Mouse (Mus musculus) 416B (cell line): Measurements from ENCODE around the gene Cdh3.

Source experiments
- DNase-seq: peaks from one replicate; pipeline ENCODE4 v3.0.0; 2011; ENCODE audit warnings: low read depth

Gene Cdh3

DNA sequence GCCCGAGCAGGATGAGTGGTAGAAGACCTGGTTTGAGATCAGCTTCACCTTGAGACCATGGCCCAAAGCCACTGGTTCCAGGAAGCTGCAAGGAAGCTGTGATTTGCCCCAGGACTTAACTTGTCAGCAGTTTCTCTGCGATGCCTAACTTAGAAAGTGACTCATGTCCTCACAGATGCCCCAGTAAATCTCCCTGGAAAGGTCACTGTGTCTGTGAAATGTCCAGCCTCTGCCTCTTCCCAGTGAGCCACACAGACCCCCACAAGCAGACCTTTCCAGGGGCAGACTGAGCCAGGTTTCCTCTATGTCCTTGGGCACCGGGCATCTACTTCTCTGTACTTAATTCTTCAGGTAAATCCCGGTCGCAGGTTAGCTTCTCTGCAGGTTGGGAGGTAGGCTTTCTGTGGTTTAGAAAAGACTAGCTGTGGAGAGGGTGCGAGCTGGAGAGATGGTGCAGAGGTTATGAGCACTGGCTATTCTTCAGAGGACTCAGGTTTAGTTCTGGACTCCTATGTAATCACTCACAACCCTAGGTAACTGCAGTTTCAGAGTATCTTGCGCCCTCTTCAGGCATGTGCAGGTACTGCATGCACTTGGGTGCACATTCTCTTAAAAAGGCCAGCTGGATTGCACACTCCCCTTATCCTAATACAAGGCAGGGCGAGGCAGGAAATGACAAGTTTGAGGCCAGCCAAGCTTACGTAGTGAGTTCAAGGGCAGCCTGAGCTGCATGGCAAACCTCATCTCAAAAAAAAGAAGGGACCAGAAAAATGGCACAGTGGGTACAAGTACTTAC is 16.7 kb downstream of the Cdh3 start:
- peak; percentile 30 for DNase-seq

DNA sequence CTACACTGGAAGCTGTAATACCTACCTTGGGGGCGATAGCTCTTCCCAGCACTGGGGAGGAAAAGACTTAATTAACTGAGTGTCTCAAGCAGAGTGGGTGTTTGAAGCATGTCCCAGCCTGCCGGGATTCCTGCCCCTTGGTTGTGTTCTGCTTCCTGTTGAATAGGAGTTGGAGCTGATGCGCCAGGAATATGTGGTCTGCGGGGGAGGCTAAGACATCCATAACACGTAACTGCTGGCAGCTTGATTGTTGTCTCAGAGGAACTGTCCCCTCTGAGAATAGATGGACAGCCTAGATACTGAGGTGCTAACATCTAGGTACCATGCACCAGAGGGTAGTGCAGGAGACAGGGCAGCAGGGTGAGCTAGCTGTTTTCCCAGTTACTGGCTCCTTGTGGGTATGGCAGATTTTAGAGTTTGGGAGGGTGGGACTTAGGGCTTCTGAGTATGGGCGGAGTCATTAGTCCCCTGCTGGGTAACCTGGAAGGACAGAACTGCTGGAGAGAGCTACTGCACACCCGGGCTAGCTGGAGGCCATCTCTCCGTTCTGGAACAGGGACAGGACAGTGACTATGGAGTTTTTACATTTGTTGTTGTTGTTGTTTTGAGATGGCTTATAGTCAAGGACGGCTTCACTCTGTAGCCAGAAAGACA is 18.0 kb downstream of the Cdh3 start:
- no peak for DNase-seq

DNA sequence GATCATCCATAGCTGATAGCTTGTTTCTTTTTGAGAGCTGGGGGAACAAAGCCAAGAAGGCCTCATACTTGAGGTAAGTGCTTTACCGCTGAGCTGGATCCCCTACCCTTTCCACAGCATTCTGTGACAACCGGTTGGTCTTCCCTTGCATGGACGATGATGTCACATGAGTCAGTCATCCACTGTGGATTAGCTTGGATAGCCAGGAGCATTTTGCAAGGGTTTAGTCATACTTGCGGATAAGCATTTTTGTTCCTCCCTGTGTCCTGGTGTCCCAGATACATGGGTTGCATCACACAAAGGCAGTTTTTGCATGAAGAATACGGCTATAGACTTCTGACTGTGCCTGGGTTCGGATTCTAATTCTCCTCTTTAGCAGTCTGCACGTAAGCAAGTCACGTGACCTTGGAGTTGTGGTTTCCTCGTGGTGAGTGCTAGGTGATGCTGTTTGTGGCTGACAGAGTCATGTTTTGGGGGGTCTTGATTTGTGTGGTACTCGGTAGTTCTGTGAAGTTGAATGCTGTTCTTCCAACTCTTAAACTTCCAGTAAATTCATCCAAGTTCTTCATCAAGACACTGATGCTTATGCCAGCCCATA is 19.3 kb downstream of the Cdh3 start:
- no peak for DNase-seq

DNA sequence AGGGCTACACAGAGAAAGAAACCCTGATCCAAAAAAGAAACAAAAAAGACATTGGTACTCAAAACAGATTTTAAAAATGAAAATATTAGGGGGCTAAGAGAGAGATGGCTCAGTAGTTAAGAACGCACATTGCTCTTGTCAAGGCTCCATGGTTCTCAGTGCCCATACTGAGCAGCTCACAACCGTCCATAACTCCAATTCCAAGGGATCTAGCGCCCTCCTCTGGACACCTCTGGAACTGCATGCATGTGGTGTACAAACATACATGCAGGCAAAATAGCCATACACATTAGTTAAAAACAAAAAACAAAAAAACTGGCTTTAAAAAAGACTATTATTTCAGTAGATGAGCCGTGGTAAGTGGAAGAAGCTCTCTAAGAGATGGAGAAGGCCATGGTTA is 19.9 kb downstream of the Cdh3 start:
- DNase-seq, result peak; percentile 38

DNA sequence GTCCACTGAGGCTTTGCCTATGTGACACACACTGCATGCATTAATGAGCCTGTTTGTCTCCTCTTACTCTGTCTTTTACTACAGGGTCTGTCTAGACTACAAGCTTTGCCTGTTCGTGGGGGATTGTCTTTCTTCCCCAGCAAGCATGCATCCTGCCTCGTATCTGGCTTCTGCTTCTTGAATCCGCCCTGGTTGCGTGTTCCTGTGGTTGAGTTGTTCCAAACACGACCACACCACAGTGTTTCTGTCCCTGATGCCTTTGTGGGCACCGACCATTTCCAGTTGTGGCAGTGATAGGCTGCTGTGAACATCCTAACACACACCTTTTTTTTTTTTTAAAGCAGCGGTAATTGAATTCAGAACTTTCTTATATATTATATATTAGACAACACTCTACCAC is 23.0 kb downstream of the Cdh3 start:
- DNase-seq, result peak; percentile 41

DNA sequence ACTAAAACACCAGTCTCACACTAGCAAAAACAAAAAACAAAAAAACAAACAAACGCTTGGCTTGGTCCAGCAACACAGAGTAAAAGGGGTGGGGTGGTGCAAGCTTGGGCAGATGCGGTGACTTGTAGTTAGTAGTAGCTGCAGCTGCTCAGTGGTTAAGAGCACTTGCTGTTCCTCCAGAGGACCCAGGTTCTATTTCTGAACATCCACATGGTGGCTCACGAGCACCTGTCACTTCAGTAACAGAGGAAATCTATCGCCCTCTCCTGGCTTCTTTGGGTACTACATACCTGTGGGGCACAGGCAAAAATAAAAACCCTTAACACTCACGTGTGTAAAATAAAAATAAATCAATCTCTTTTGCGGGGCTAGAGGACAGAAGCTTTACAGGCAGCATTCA is 23.8 kb downstream of the Cdh3 start:
- peak; percentile 80 for DNase-seq

DNA sequence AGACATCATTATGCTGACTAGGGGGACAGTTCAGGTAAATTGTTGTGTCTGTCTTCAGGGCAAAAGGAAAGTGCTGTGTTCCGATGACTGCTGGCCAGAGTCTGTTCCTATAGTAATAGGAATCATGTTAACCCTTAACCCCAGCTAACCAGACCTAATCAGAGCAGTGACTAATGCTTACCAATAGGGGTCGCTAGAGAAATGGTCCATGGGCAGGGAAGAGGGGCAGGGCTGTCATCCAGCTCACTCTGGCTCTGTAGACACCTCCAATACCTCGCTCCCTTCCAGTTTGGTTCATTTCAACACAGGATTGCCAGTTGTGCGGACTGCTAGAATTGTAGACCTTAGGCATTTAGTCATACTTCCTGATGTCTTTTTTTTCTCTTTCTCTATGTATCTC is 24.8 kb downstream of the Cdh3 start:
- peak; percentile 53 for DNase-seq

DNA sequence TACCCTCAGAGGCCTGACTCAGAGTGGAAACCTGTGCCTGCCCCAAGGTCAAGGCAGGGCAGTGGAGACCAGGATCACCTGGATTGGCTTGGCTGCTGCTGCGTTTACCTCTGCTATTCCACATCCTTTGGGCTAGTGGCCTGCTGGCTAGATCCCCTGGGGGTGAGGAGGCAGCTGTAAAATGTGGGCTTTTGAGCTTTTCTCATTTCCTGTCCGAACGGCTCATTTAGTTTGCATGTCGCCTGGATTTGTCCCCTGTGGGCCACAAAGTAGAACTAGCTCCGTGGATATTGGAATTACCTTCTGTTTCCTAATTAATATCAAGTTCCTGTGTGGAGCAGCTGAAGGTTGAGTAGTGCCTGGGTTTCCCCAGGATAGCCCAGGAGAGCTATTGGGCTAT is 28.5 kb downstream of the Cdh3 start:
- DNase-seq, result no peak

DNA sequence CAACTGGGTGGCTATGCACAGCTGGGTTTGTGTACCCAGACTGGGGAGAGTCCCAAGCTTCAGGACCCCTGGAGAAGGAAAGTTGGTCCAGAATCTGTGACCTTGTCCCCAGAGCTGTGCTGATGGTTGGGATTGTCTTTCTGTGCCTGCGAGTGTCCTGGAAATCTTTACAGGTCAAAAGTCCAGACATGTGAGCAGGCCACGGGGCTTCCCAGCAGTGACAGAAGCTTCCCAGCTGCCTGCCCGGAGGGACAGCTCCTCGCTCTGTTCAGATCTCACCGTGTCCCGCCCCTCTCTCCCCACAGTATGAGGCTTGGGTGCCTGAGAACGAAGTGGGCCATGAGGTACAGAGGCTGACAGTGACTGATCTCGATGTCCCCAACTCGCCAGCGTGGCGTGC is 30.3 kb downstream of the Cdh3 start:
- DNase-seq, result no peak

DNA sequence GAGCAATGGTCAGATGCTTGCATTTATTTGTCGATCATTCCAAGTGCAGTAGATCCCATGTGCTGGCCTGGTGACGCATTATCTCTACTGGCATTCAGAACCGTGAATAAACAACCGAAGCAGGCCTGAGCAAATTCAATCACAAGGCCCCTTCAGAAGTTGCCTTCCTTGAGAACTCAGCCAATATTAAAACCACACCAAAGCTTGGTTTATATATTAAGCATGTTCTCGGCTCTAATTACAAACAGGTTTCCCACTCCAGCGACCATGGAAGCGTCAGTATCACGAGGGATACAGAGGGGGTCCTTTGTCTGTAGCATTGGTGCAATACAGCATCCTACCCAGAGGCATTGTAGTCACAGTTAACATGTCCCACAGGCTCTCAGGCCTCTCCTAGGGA is 32.4 kb downstream of the Cdh3 start:
- DNase-seq, result no peak

DNA sequence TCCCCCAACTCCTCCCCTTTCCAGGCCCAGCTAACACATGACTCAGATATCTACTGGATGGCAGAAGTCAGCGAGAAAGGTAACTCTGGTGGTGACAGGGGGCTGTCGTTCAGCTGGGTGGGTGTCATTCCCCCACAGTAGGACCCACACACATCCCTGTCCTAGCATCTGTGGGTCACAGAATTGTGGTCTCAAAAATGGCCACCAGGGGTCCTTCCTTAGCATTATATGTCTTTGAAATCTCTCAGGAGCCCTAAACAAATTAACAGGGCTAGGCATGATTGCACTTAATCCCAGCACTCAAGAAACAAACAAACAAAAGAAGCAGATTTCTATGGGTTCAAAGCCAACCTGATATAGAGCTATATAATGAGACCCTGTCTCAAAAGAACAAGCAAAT is 34.5 kb downstream of the Cdh3 start:
- DNase-seq, result peak; percentile 28

DNA sequence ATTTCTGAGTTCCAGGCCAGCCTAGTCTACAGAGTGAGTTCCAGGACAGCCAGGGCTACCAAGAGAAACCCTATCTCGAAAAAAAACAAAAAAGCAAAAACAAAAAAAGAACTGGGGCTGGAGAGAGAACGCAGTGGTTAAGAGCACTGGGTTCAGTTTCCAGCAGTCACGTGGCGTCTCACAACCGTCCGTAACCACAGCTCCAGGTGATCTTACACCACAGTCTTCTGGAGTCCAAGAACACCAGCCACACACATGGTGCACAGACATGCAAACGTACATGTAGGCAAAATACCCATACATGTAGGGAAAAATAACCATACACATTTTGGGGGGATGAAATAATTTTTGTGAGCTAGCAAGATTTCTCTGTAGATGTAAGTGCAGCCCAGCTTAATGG is 36.1 kb downstream of the Cdh3 start:
- DNase-seq, result peak; percentile 51

DNA sequence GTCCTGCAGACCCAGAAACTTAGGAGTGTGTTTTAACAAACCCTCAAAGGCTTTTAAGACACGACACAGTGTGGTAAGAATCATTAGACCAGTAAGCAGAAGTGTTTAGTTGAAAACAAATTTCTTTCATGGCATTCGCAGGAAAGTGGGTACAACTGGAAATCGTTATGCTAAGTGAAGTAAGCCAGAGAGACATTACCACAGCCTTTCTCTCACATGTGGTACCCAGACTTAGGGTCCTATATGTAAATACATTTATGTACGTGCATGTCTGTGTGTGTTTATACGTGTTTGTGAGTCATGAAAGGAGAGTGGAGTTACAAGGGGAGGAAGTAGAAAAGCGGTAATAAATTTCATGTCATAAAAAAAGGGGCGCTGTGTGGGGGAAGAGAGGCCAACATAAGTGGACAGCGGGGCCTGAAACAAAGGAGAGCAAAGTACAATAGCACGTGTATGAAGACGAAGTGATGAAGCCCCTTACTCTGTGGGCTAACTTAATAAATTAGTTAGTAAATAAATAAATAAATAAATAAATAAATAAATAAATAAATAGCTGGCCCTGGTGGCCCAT is 37.8 kb downstream of the Cdh3 start:
- no peak for DNase-seq

DNA sequence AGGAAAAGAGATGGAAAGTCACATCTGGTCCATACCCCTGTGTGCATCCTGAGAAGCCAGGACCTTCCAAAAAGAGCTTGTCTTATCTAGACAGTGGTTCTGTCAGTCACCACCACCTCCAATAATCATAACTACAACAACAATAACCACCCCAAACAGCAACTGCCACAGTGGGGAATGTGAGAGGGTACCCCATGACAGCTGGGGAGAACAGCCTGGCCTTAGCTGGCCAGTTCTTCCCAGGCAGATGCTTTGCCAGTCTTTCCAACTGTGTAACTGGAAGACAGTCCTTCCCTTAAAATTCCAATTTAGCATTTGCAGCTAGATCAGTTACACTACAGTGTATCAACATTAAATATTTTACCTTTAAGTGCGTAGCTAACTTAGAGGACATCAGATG is 40.2 kb downstream of the Cdh3 start:
- no peak for DNase-seq

DNA sequence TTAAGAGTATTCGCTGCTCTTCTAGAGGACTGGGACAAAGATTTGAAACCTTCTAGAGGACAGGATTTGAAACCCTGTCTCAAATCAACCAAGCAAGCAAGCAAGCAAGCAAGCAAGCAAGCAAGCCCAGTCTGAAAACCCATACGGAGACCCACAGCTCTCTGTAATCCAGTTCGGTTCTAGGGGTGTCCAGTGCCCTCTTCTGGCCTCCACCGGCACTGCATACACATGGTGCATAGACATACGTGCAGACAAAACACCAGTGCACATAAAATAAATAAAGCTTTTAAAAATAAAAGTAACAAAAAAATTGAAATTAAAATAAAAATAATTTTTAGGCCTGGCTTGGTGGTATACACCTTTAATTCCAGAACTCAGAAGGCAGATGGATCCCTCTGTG is 43.3 kb downstream of the Cdh3 start:
- DNase-seq, result no peak

DNA sequence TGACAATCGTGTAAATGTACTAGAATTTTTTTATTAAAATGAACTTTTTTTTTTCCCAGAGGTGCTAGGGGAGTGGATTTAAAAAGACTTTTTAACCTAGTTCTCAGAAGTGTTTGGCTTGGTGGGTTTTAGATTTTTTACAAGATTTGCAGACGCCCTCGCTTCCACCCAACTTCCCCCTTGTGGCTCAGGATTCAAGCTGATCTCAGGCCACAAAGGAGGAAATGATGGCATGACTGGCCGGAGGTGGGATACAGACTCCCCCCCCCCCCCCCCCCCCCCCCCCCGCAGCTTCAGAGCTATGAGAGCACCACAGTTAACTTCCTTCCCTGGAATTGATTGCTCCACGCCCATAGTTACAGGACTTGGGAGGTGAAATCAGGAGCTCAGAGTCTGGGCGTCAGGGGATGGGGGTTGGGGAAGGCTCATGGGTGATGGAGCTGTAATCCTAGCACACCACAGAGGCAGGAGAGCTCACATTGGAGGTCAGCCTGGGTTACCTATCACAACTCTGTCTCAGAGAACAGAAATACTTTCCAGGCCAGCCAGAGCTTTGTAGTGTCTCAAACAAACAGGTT is 45.5 kb downstream of the Cdh3 start:
- peak; percentile 79 for DNase-seq

DNA sequence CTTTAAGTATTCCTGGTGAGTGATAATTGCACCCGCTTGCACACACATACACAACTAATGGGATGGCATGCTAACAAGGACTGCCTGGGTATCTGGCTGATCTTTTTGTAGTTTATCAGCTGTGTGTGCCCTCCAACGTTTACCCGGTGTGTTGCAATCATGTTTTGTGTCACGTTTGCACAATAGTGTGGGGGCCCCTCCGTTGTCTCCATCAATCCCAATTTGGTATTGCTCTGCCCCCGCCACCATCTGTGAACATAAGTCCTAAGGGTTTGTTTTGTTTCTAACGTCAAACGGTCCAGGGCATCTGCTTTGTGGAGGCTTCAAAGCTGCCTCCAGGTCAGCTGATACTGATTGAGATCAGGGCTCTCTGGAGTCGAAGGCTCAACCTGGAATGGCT is 49.2 kb downstream of the Cdh3 start:
- DNase-seq, result peak; percentile 73

DNA sequence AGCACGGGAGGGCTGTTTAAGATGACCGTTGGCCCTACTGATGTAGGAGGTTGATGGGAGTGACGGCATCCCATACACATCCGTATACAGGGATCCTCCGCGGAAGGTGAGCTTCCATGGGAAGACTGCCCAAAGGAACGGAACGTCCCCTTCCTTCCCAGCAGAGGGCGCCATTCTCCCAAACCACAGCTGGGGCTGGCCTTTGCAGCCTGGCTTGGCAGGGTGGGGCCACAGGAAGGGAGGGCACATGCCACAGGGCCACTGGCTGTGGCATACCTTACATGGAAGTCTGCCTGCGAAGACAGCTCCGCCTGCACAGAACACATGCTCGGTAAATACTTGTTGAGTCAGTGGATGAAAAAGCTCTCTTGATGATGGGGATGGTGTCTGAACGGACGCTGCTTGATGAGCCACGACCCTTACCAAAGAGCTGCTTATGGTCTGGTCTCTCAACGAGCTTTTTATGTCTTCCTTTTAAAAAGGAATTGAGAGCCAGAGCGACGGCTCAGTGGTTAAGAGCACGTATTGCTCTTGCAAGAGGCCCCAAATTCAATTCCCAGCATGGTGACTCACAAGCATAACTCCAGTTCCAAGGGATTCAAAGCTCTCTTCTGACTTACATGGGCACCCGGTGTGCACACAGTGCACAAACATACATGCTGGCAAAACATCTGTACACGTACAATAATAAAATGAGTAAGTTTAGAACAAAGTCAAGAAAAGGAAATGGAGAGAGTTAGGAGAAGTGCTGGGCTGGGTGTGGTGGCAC is 50.6 kb downstream of the Cdh3 start:
- DNase-seq, result peak; percentile 90

DNA sequence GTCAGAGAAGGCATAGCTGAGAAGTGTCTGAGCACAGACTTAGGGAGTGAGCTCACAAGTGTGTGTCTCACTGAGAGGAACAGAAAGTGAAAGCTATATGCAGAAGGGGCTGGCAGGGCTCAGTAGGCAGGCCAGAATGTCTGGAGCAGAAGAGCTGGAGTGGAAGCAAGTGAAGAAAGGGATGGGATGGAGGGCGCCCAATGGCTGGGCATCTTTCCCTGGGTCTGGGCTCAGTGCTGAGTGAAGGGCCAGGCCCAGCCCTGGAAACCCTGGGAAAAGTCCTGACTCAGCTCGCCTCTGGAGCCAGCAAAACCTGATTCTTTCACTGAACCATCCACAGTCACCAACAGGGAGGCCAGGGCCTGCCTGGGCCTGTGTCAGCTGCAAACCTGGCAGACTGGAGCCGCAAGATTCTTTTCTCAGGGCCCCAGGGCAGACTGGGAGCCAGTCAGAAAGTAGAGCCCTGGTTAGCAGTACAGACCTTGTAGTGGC is 53.0 kb downstream of the Cdh3 start:
- peak; percentile 17 for DNase-seq

DNA sequence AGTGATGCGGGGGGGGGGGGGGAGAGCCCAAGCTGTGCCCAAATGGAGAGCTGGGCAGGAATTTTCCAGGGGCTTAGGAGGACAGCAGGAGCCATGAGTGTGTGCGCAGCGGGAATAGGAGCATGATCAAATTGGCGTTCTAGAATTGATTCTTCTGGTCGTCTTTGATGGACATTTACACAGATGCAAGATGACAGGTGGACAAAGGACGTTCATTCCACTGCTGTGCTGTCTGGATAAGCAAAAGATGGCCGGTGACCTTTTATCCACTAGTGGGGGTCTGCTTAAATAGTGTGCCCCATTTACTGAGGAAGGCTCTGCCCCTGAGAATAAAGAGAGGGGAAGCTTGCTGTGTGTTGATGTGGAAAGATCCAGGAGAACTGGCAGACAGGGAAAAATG is 58.3 kb downstream of the Cdh3 start:
- no peak for DNase-seq

DNA sequence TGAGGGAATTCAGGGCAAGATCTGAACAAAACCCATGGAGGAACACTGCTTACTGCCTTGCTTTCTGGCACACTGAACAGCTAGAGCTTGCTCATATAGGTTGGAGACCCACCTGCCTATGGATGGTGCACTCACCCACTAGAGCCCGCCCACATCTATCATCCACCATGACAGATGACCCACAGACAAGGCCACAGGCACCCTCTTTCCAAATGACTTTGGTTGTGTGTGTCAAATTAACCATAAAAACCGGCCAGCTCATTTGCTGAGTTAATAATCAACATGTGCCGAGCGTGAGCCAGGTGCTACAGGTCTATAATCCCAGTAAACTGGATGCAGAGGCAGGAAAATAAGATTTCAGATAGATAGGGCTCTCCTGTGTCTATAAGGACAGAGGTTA is 59.7 kb downstream of the Cdh3 start:
- DNase-seq, result no peak
